Mouse (Mus musculus) adrenal gland, adult 10 weeks (tissue): ENCODE data around the gene Fbxw13. TPM values are rescaled to one million over a fixed set of nuclear protein-coding genes. Genes with fewer than 3 reads are reported as not detected.

Experiments
- polyA plus RNA-seq: library from polyadenylated mRNA; stranded (reverse); fragments of 350-450 nt; fragmentation: Illumina TruSeq; extraction: RNeasy Lipid Tissue Mini Kit (QIAGEN cat#74804); gene quantifications from one replicate; pipeline ENCODE4 v1.2.3, GENCODE M21; 2014; ENCODE audit warnings: low read depth, low replicate concordance

Fbxw13 gene
- polyA plus RNA-seq = not detected

GRCm38 (mm10) chr9:109195875-109196274 lies at the start of gene Fbxw13:
Gene Fbxw13, minus strand, starts transcription at chr9:109195975.

GRCm38 (mm10) chr9:109234654-109235053 lies 38.9 kb upstream of the Fbxw13 start, which contains the start of gene Fbxw20:
Gene Fbxw20, minus strand, starts transcription at chr9:109234754.

GRCm38 (mm10) chr9:109161941-109162340 lies 33.8 kb downstream of the Fbxw13 start, which contains the start of gene Fbxw21:
Gene Fbxw21, minus strand, starts transcription at chr9:109162041.

Other genes starting within 250 kb of the Fbxw13 start
- gene Col7a1, start 242.4 kb downstream of the Fbxw13 start, polyA plus RNA-seq = 0.70 TPM
- gene Ucn2, start 210.0 kb downstream of the Fbxw13 start, polyA plus RNA-seq = 0.52 TPM
- 1.0 TPM for gene Pfkfb4, start 204.2 kb downstream of the Fbxw13 start, polyA plus RNA-seq
- 32.3 TPM for gene Shisa5, start 157.4 kb downstream of the Fbxw13 start, polyA plus RNA-seq
- not detected for gene Trex1, start 136.2 kb downstream of the Fbxw13 start, polyA plus RNA-seq
- gene Atrip, start 121.9 kb downstream of the Fbxw13 start, polyA plus RNA-seq = 12.2 TPM
- 1.5 TPM for gene Ccdc51, start 113.5 kb downstream of the Fbxw13 start, polyA plus RNA-seq
- 717 TPM for gene Tma7, start 113.4 kb downstream of the Fbxw13 start, polyA plus RNA-seq
- gene Plxnb1, start 100.6 kb downstream of the Fbxw13 start, polyA plus RNA-seq = 5.8 TPM
- not detected for gene Fbxw21, start 33.9 kb downstream of the Fbxw13 start, polyA plus RNA-seq
- gene Fbxw20, start 38.8 kb upstream of the Fbxw13 start, polyA plus RNA-seq = not detected
- not detected for gene Fbxw14, start 91.7 kb upstream of the Fbxw13 start, polyA plus RNA-seq
- gene Fbxw28, start 143.7 kb upstream of the Fbxw13 start, polyA plus RNA-seq = not detected
- gene Fbxw22, start 208.3 kb upstream of the Fbxw13 start, polyA plus RNA-seq = not detected